Mouse (Mus musculus): Measurements from ENCODE around the gene Gapdhs. TPM values are rescaled to one million over a fixed set of nuclear protein-coding genes. Genes with fewer than 3 reads are reported as not detected.

Gapdhs gene
- polyA plus RNA-seq, 1 experiment from 2014 or later, result 0.45 TPM

DNA sequence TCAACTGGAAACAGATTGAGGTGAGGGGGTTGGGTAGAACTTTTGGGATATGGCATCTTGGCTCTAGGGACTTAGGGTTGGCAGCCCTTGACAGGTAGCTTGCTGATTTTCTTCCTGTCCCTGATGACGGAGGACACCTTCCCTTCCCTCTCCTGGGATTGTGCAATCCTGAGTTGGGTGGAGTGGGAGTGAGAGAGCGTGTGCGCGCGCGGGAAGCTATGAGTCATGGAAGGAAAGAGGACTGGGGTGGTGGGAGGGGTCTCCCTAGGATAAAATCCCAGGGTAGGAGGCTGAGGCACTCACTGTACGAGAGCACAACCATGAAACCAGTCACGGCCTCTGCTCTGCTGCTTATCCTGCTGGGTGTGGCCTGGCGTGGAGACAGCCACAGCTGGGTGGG, 32.6 kb upstream of the Gapdhs start:
- Histone ChIP-seq H3K9ac (replicated peaks; ENCODE audit: low read length) (no peak overlapping the region), H3K4me2 (replicated peaks; ENCODE audit: low read depth, low read length) (no peak overlapping the region), H3K27me3 (ENCODE audit: insufficient read depth, low read length) (no peaks in the 10 kb centered on the region), H3K27ac (ENCODE audit: low read length) (no peak overlapping the region), H3K4me1 (ENCODE audit: insufficient read depth, low read length) (no peaks in the 10 kb centered on the region), H3K36me3 (ENCODE audit: insufficient read depth, low read length) (no peaks in the 10 kb centered on the region), H3K4me3 (ENCODE audit: low read length) (no peak overlapping the region), H3K9me3 (ENCODE audit: low read length) (peaks cover 7% of the 10 kb centered on the region; the same call in 1 of the 2 replicates)
- 84% methylated on average over 9 of the region's 9 CpGs for WGBS
- ATAC-seq (ENCODE audit: low FRiP score, low TSS enrichment), result no peak

DNA sequence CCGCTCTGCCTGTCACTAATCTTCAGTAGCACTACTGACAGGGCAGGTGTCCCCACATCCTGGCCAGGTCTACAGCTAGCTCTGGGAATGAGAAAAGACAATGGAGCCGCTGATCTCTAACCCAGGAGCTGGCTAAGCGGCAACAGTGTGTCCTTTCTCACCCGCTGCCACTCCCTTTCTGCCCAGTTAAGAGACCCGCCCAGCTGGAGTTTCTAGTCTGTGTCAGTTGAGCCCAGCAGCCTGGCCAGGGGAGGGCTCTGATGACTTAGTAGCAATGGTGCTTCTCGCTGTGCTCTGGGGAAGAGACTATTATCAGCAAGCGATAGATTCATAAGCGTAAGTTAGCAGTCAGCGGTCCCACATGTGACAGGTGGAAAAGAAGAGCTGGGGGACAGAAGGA, 25.8 kb upstream of the Gapdhs start:
- H3K9me3 ChIP-seq (ENCODE audit: low read length), result peaks cover 7% of the 10 kb centered on the region; the same call in 1 of the 2 replicates
- no peak overlapping the region for H3K27ac ChIP-seq (ENCODE audit: low read length)
- no peaks in the 10 kb centered on the region for H3K4me1 ChIP-seq (ENCODE audit: insufficient read depth, low read length)
- H3K27me3 ChIP-seq (ENCODE audit: insufficient read depth, low read length), result no peaks in the 10 kb centered on the region
- no peak overlapping the region for H3K4me3 ChIP-seq (ENCODE audit: low read length)
- 0 out of 2 replicates have a peak, but pooled peaks have one; percentile 59 for ATAC-seq (ENCODE audit: low FRiP score, low TSS enrichment)
- no peaks in the 10 kb centered on the region for H3K36me3 ChIP-seq (ENCODE audit: insufficient read depth, low read length)
- no peak overlapping the region for H3K4me2 ChIP-seq (replicated peaks; ENCODE audit: low read depth, low read length)
- WGBS, result 39% methylated on average over 9 of the region's 9 CpGs
- H3K9ac ChIP-seq (replicated peaks; ENCODE audit: low read length), result no peak overlapping the region

- Histone ChIP-seq H3K36me3 (ENCODE audit: insufficient read depth, low read length) (no peaks in the 10 kb centered on the region), H3K4me3 (ENCODE audit: low read length) (no peak overlapping the region), H3K4me1 (ENCODE audit: insufficient read depth, low read length) (no peaks in the 10 kb centered on the region), H3K27me3 (ENCODE audit: insufficient read depth, low read length) (no peaks in the 10 kb centered on the region), H3K4me2 (replicated peaks; ENCODE audit: low read depth, low read length) (no peak overlapping the region), H3K27ac (ENCODE audit: low read length) (no peak overlapping the region), H3K9ac (replicated peaks; ENCODE audit: low read length) (no peak overlapping the region), H3K9me3 (ENCODE audit: low read length) (no peaks in the 10 kb centered on the region)
- no peak for ATAC-seq (ENCODE audit: low FRiP score, low TSS enrichment)
- WGBS, result 89% methylated on average over 4 of the region's 4 CpGs
Measured at GRCm38 (mm10) chr7:30766408-30766807, 22.9 kb upstream of the Gapdhs start.

DNA sequence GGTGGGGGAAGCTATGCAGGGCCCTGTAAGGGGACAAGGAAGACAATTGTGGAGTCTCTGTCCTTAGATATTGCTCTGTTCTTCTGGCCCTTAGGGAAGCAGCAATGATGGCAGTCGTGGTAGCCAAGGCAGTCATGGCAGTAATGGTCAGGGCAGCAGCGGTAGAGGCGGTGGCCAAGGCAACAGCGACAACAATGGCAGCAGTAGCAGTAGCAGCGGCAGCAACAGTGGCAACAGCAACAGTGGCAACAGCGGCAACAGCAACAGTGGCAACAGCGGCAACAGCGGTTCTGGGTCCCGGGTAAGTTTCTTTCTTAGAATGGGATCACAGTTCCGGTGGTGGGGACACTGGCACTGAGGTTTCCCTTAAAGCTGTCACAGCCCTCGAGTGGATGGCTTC, 21.7 kb upstream of the Gapdhs start:
- 52% methylated on average over 11 of the region's 11 CpGs for WGBS
- no peaks in the 10 kb centered on the region for H3K27me3 ChIP-seq (ENCODE audit: insufficient read depth, low read length)
- no peaks in the 10 kb centered on the region for H3K4me1 ChIP-seq (ENCODE audit: insufficient read depth, low read length)
- H3K27ac ChIP-seq (ENCODE audit: low read length), result no peak overlapping the region
- H3K4me3 ChIP-seq (ENCODE audit: low read length), result no peak overlapping the region
- H3K36me3 ChIP-seq (ENCODE audit: insufficient read depth, low read length), result no peaks in the 10 kb centered on the region
- H3K4me2 ChIP-seq (replicated peaks; ENCODE audit: low read depth, low read length), result no peak overlapping the region
- no peak for ATAC-seq (ENCODE audit: low FRiP score, low TSS enrichment)
- H3K9me3 ChIP-seq (ENCODE audit: low read length), result no peaks in the 10 kb centered on the region
- H3K9ac ChIP-seq (replicated peaks; ENCODE audit: low read length), result no peak overlapping the region

- Histone ChIP-seq H3K36me3 (ENCODE audit: insufficient read depth, low read length) (no peaks in the 10 kb centered on the region), H3K9me3 (ENCODE audit: low read length) (no peaks in the 10 kb centered on the region), H3K9ac (replicated peaks; ENCODE audit: low read length) (no peak within 1 kb of the TSS), H3K4me3 (ENCODE audit: low read length) (no peak within 1 kb of the TSS), H3K4me2 (replicated peaks; ENCODE audit: low read depth, low read length) (no peak within 1 kb of the TSS), H3K27me3 (ENCODE audit: insufficient read depth, low read length) (no peaks in the 10 kb centered on the region), H3K4me1 (ENCODE audit: insufficient read depth, low read length) (no peaks in the 10 kb centered on the region), H3K27ac (ENCODE audit: low read length) (no peak within 1 kb of the TSS)
- no peak for ATAC-seq (ENCODE audit: low FRiP score, low TSS enrichment)
- WGBS, result 31% methylated on average over 5 of the region's 5 CpGs
Measured at GRCm38 (mm10) chr7:30763456-30763855, 20.0 kb upstream of the Gapdhs start, which contains the start of gene Dmkn. TSS of gene Dmkn (plus strand) at chr7:30763756.

- 72% methylated on average over 4 of the region's 4 CpGs for WGBS
- no peaks in the 10 kb centered on the region for H3K4me1 ChIP-seq (ENCODE audit: insufficient read depth, low read length)
- H3K4me2 ChIP-seq (replicated peaks; ENCODE audit: low read depth, low read length), result no peak overlapping the region
- no peaks in the 10 kb centered on the region for H3K9me3 ChIP-seq (ENCODE audit: low read length)
- ATAC-seq (ENCODE audit: low FRiP score, low TSS enrichment), result no peak
- H3K4me3 ChIP-seq (ENCODE audit: low read length), result no peak overlapping the region
- H3K27ac ChIP-seq (ENCODE audit: low read length), result no peak overlapping the region
- H3K9ac ChIP-seq (replicated peaks; ENCODE audit: low read length), result no peak overlapping the region
- H3K27me3 ChIP-seq (ENCODE audit: insufficient read depth, low read length), result no peaks in the 10 kb centered on the region
- H3K36me3 ChIP-seq (ENCODE audit: insufficient read depth, low read length), result no peaks in the 10 kb centered on the region
Measured at GRCm38 (mm10) chr7:30761769-30762352, 18.4 kb upstream of the Gapdhs start.

DNA sequence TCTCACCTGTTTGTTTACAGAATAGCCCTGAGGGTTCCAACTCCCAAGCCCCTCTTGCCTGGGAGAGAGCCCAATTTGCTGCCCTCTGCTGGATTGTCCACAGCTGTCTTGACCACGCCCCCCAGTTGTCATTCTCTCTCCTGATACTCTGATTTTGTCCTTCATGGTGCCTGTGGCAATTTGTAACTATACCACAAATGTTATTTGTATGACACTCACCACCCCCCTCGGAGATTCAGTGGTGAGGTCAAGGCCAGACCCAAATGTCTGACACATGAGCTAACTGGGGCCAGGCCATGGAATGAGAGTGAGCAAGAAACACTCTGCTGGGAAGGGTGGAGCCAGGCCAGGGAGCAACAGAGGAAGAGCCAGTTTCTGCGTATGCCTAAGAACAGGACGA, 15.4 kb upstream of the Gapdhs start:
- no peak overlapping the region for H3K27ac ChIP-seq (ENCODE audit: low read length)
- 30% methylated on average over 4 of the region's 4 CpGs for WGBS
- ATAC-seq (ENCODE audit: low FRiP score, low TSS enrichment), result peak; percentile 59; the same call in 1 of the 2 replicates

GRCm38 (mm10) chr7:30757001-30757400, 13.5 kb upstream of the Gapdhs start:
- ATAC-seq (ENCODE audit: low FRiP score, low TSS enrichment), result no peak
- Histone ChIP-seq H3K4me3 (ENCODE audit: low read length) (no peak overlapping the region), H3K27me3 (ENCODE audit: insufficient read depth, low read length) (no peaks in the 10 kb centered on the region), H3K27ac (ENCODE audit: low read length) (no peak overlapping the region), H3K4me2 (replicated peaks; ENCODE audit: low read depth, low read length) (no peak overlapping the region), H3K4me1 (ENCODE audit: insufficient read depth, low read length) (no peaks in the 10 kb centered on the region), H3K36me3 (ENCODE audit: insufficient read depth, low read length) (peaks cover 10% of the 10 kb centered on the region), H3K9me3 (ENCODE audit: low read length) (peaks cover 12% of the 10 kb centered on the region), H3K9ac (replicated peaks; ENCODE audit: low read length) (no peak overlapping the region)
- WGBS, result 80% methylated on average over 3 of the region's 3 CpGs

More for the DNA sequence above, 15.4 kb upstream of the Gapdhs start:
- H3K4me1 ChIP-seq (ENCODE audit: insufficient read depth, low read length), result no peaks in the 10 kb centered on the region
- H3K4me3 ChIP-seq (ENCODE audit: low read length), result no peak overlapping the region
- no peak overlapping the region for H3K9ac ChIP-seq (replicated peaks; ENCODE audit: low read length)
- H3K27me3 ChIP-seq (ENCODE audit: insufficient read depth, low read length), result no peaks in the 10 kb centered on the region
- H3K4me2 ChIP-seq (replicated peaks; ENCODE audit: low read depth, low read length), result no peak overlapping the region
- peaks cover 10% of the 10 kb centered on the region for H3K36me3 ChIP-seq (ENCODE audit: insufficient read depth, low read length)
- H3K9me3 ChIP-seq (ENCODE audit: low read length), result peaks cover 12% of the 10 kb centered on the region

DNA sequence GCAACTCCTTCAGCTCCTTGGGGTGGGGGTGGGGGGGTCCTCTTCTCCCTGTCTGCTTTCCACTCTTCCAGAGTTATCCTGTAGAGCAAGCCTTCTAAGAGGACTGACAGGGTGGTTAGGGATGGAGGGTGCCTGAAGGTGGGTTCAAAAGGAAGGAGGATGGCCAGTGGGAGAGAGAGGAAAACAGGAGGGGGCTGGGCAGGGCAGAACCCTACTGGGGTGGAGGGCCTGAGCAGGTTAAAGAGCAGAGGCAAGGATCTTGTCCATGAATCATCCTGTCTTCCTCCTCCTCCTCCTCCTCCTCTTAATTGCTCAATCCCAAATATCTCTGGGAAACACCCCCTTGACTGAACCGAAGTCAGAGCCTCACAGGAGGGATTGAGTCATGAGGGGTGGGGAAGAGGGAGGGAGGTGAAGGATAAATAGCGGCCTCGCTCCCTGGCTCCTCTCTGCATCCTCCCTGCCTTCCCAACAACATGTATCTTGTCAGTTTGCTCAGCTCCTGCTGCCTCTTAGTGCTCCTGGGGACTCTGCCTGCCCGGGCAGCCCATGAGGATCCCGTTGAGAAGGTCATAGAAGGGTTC, 7.7 kb upstream of the Gapdhs start, which contains the start of gene Sbsn:
Gene Sbsn, plus strand, starts transcription at position 386 of the 584 bp plus-strand sequence.
- H3K27ac ChIP-seq (ENCODE audit: low read length), result no peak within 1 kb of the TSS
- no peaks in the 10 kb centered on the region for H3K27me3 ChIP-seq (ENCODE audit: insufficient read depth, low read length)
- no peak within 1 kb of the TSS for H3K4me2 ChIP-seq (replicated peaks; ENCODE audit: low read depth, low read length)
- peaks cover 18% of the 10 kb centered on the region for H3K4me1 ChIP-seq (ENCODE audit: insufficient read depth, low read length)
- no peak within 1 kb of the TSS for H3K9ac ChIP-seq (replicated peaks; ENCODE audit: low read length)
- H3K4me3 ChIP-seq (ENCODE audit: low read length), result no peak within 1 kb of the TSS
- H3K9me3 ChIP-seq (ENCODE audit: low read length), result peaks cover 12% of the 10 kb centered on the region
- H3K36me3 ChIP-seq (ENCODE audit: insufficient read depth, low read length), result peaks cover 10% of the 10 kb centered on the region
- WGBS, result 35% methylated on average over 5 of the region's 5 CpGs
- peak; percentile 68 for ATAC-seq (ENCODE audit: low FRiP score, low TSS enrichment)

Measured in kidney, embryonic 16.5 days (tissue).